Mouse (Mus musculus) right cerebral cortex, postnatal 4 days (tissue): Measurements from ENCODE around the gene Ttc28.

Experiments used
- DNase-seq: peaks from one replicate; pipeline ENCODE4 v3.0.0-alpha.2; 2022

Gene Ttc28

GRCm38 (mm10) chr5:111138927-111139565 lies 259.4 kb downstream of the Ttc28 start:
- no peak for DNase-seq

GRCm38 (mm10) chr5:111139622-111140021 lies 260.0 kb downstream of the Ttc28 start:
- no peak for DNase-seq

- no peak for DNase-seq
These were observed 261.7 kb downstream of the Ttc28 start for GRCm38 (mm10) chr5:111141139-111141885.

GRCm38 (mm10) chr5:111142837-111143236 lies 263.2 kb downstream of the Ttc28 start:
- no peak for DNase-seq

- DNase-seq: no peak
These were observed 264.8 kb downstream of the Ttc28 start for GRCm38 (mm10) chr5:111144411-111144810.

GRCm38 (mm10) chr5:111150581-111150980 lies 271.0 kb downstream of the Ttc28 start:
- no peak for DNase-seq

GRCm38 (mm10) chr5:111151882-111152759 lies 272.5 kb downstream of the Ttc28 start:
- no peak for DNase-seq

GRCm38 (mm10) chr5:111154586-111154985 lies 275.0 kb downstream of the Ttc28 start:
- DNase-seq: no peak

- no peak for DNase-seq
These were observed 275.7 kb downstream of the Ttc28 start for GRCm38 (mm10) chr5:111155271-111155670.

GRCm38 (mm10) chr5:111155928-111156327 lies 276.3 kb downstream of the Ttc28 start:
- DNase-seq: no peak

GRCm38 (mm10) chr5:111158266-111158665 lies 278.7 kb downstream of the Ttc28 start:
- DNase-seq: no peak

- DNase-seq: no peak
These were observed 280.2 kb downstream of the Ttc28 start for GRCm38 (mm10) chr5:111159628-111160321.

GRCm38 (mm10) chr5:111161146-111161930 lies 281.7 kb downstream of the Ttc28 start:
- DNase-seq: no peak

GRCm38 (mm10) chr5:111162857-111163256 lies 283.3 kb downstream of the Ttc28 start:
- no peak for DNase-seq

- DNase-seq: no peak
These were observed 283.8 kb downstream of the Ttc28 start for GRCm38 (mm10) chr5:111163377-111163776.

- DNase-seq: no peak
These were observed 284.8 kb downstream of the Ttc28 start for GRCm38 (mm10) chr5:111164348-111164920.

- DNase-seq: no peak
These were observed 290.8 kb downstream of the Ttc28 start for GRCm38 (mm10) chr5:111170383-111170782.

- no peak for DNase-seq
These were observed 295.8 kb downstream of the Ttc28 start for GRCm38 (mm10) chr5:111175410-111175809.

- no peak for DNase-seq
These were observed 296.2 kb downstream of the Ttc28 start for GRCm38 (mm10) chr5:111175842-111176241.

- no peak for DNase-seq
These were observed 296.8 kb downstream of the Ttc28 start for GRCm38 (mm10) chr5:111176441-111176840.

GRCm38 (mm10) chr5:111178324-111179076 lies 298.9 kb downstream of the Ttc28 start:
- no peak for DNase-seq
